Mouse (Mus musculus): ENCODE measurements at regions not wholly inside any gene's neighbourhood (a gene's known extent, or its start where the extent isn't known, plus 50 kb on each side); places are given as distances from the start of the nearest gene placed in this dataset.

GRCm38 (mm10) chr6:31938216-31938814 lies 111.7 kb upstream of the 1700012A03Rik start:
- no peak overlapping the region for H3K4me3 ChIP-seq
- no peaks in the 10 kb centered on the region for H3K27me3 ChIP-seq (ENCODE audit: control insufficient read depth, insufficient read depth, insufficient read length)
- no peaks in the 10 kb centered on the region for H3K36me3 ChIP-seq (ENCODE audit: control insufficient read depth, insufficient read depth)
- H3K79me2 ChIP-seq (ENCODE audit: control insufficient read depth, insufficient read depth): no peaks in the 10 kb centered on the region
- H3K4me2 ChIP-seq (ENCODE audit: low read depth): peak overlapping the region; percentile 37
- H3ac ChIP-seq (ENCODE audit: control insufficient read depth, insufficient read length): no peak overlapping the region
- TF ChIP-seq USF1 (IDR thresholded peaks at IDR 0.05; ENCODE audit: low read depth) (no peak), TCF3 (IDR thresholded peaks at IDR 0.05; ENCODE audit: insufficient read length, low read depth) (no peak), REST (IDR thresholded peaks at IDR 0.05; ENCODE audit: insufficient read depth, insufficient read length) (no peak), MYOD1 (IDR thresholded peaks at IDR 0.05; ENCODE audit: control insufficient read depth in 1 of 3, insufficient read length in 2 of 3, low read depth in 2 of 3) (no peak), SRF (IDR thresholded peaks at IDR 0.05; ENCODE audit: control insufficient read depth, insufficient read length, low read depth) (no peak), POLR2AphosphoS2 (IDR thresholded peaks at IDR 0.05; ENCODE audit: insufficient read length, low read depth) (no peak), TCF12 (IDR thresholded peaks at IDR 0.05; ENCODE audit: insufficient read depth, poor library complexity, severe bottlenecking) (no peak), POLR2A (IDR thresholded peaks at IDR 0.05; ENCODE audit: insufficient read length, low read depth) (no peak)

DNA sequence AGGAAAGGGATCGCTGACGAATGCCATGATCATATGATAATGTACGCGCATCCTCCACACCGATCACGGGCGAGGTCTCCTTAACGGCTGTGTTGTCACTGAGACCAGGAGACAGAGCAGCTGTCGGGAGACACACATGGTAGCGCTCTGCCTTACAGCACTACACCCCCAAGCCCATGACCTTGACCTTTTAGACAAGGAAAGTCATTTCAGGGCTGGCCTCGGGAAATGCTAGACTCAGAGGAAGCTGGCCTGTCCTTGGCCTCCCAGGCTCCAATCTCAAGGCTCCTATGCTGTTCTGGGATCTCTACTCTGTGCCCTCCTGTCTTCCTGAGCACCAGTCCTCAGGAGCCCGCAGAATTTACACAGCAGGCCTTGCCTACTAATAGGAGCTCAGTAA lies 112.9 kb upstream of the 1700012A03Rik start:
- Histone ChIP-seq H3K36me3 (ENCODE audit: control insufficient read depth, insufficient read depth) (no peaks in the 10 kb centered on the region), H3ac (ENCODE audit: control insufficient read depth, insufficient read length) (no peak overlapping the region), H3K4me2 (ENCODE audit: low read depth) (no peak overlapping the region), H3K27me3 (ENCODE audit: control insufficient read depth, insufficient read depth, insufficient read length) (no peaks in the 10 kb centered on the region), H3K4me3 (no peak overlapping the region), H3K79me2 (ENCODE audit: control insufficient read depth, insufficient read depth) (no peaks in the 10 kb centered on the region)
- TF ChIP-seq TCF3 (IDR thresholded peaks at IDR 0.05; ENCODE audit: insufficient read length, low read depth): no peak

GRCm38 (mm10) chr6:31934826-31935225 lies 115.2 kb upstream of the 1700012A03Rik start:
- Histone ChIP-seq H3K4me2 (ENCODE audit: low read depth) (no peak overlapping the region), H3K36me3 (ENCODE audit: control insufficient read depth, insufficient read depth) (no peaks in the 10 kb centered on the region), H3K79me2 (ENCODE audit: control insufficient read depth, insufficient read depth) (no peaks in the 10 kb centered on the region), H3K4me3 (no peak overlapping the region), H3ac (ENCODE audit: control insufficient read depth, insufficient read length) (no peak overlapping the region), H3K27me3 (ENCODE audit: control insufficient read depth, insufficient read depth, insufficient read length) (no peaks in the 10 kb centered on the region)
- TF ChIP-seq MYOG (IDR thresholded peaks at IDR 0.05; ENCODE audit: control insufficient read depth in 1 of 3, insufficient read depth in 1 of 3, insufficient read length in 2 of 3, low read depth in 2 of 3) (no peak), REST (IDR thresholded peaks at IDR 0.05; ENCODE audit: insufficient read depth, insufficient read length) (no peak), MAX (IDR thresholded peaks at IDR 0.05; ENCODE audit: low read depth) (no peak), SRF (IDR thresholded peaks at IDR 0.05; ENCODE audit: control insufficient read depth, insufficient read length, low read depth) (no peak), POLR2AphosphoS2 (IDR thresholded peaks at IDR 0.05; ENCODE audit: insufficient read length, low read depth) (no peak), TCF12 (IDR thresholded peaks at IDR 0.05; ENCODE audit: insufficient read depth, poor library complexity, severe bottlenecking) (no peak), POLR2A (IDR thresholded peaks at IDR 0.05; ENCODE audit: insufficient read length, low read depth) (no peak), TCF3 (IDR thresholded peaks at IDR 0.05; ENCODE audit: insufficient read length, low read depth) (no peak), MYOD1 (IDR thresholded peaks at IDR 0.05; ENCODE audit: control insufficient read depth in 1 of 3, insufficient read length in 2 of 3, low read depth in 2 of 3) (no peak), CEBPB (IDR thresholded peaks at IDR 0.05; ENCODE audit: insufficient read depth, poor library complexity, severe bottlenecking) (no peak), USF1 (IDR thresholded peaks at IDR 0.05; ENCODE audit: low read depth) (no peak), E2F4 (IDR thresholded peaks at IDR 0.05; ENCODE audit: insufficient read depth) (no peak)

GRCm38 (mm10) chr6:31933956-31934355 lies 116.1 kb upstream of the 1700012A03Rik start:
- Histone ChIP-seq H3ac (ENCODE audit: control insufficient read depth, insufficient read length) (no peak overlapping the region), H3K36me3 (ENCODE audit: control insufficient read depth, insufficient read depth) (no peaks in the 10 kb centered on the region), H3K79me2 (ENCODE audit: control insufficient read depth, insufficient read depth) (no peaks in the 10 kb centered on the region), H3K4me2 (ENCODE audit: low read depth) (no peak overlapping the region), H3K4me3 (no peak overlapping the region), H3K27me3 (ENCODE audit: control insufficient read depth, insufficient read depth, insufficient read length) (no peaks in the 10 kb centered on the region)
- TF ChIP-seq USF1 (IDR thresholded peaks at IDR 0.05; ENCODE audit: low read depth): no peak
- TF ChIP-seq REST (IDR thresholded peaks at IDR 0.05; ENCODE audit: insufficient read depth, insufficient read length): no peak
- no peak for TF ChIP-seq POLR2AphosphoS2 (IDR thresholded peaks at IDR 0.05; ENCODE audit: insufficient read length, low read depth)

DNA sequence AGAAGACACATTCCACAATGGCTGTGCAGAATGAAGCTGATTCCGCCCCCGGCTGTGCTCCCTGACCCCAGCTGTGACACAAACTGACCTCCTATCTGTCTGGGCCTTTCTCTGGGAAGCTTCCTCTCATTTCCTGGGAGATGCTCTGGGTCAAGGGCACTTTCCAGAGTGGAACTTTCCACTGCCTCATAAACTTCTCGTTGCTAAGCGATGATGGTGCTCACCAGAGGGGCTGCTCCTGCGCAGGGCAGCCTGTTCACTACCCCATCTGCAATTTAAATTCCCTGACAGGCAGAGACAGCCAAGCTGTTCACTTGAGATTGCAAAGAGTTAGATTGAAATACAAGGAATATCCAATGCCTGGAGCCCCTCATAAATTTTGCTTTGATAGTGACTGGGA lies 116.7 kb upstream of the 1700012A03Rik start:
- H3K4me3 ChIP-seq: no peak overlapping the region
- no peaks in the 10 kb centered on the region for H3K79me2 ChIP-seq (ENCODE audit: control insufficient read depth, insufficient read depth)
- H3K36me3 ChIP-seq (ENCODE audit: control insufficient read depth, insufficient read depth): no peaks in the 10 kb centered on the region
- H3K27me3 ChIP-seq (ENCODE audit: control insufficient read depth, insufficient read depth, insufficient read length): no peaks in the 10 kb centered on the region
- no peak overlapping the region for H3K4me2 ChIP-seq (ENCODE audit: low read depth)
- TF ChIP-seq USF1 (IDR thresholded peaks at IDR 0.05; ENCODE audit: low read depth) (no peak), CEBPB (IDR thresholded peaks at IDR 0.05; ENCODE audit: insufficient read depth, poor library complexity, severe bottlenecking) (no peak), TCF12 (IDR thresholded peaks at IDR 0.05; ENCODE audit: insufficient read depth, poor library complexity, severe bottlenecking) (no peak), POLR2A (IDR thresholded peaks at IDR 0.05; ENCODE audit: insufficient read length, low read depth) (no peak), MYOD1 (IDR thresholded peaks at IDR 0.05; ENCODE audit: control insufficient read depth in 1 of 3, insufficient read length in 2 of 3, low read depth in 2 of 3) (no peak), E2F4 (IDR thresholded peaks at IDR 0.05; ENCODE audit: insufficient read depth) (no peak), TCF3 (IDR thresholded peaks at IDR 0.05; ENCODE audit: insufficient read length, low read depth) (no peak)
- H3ac ChIP-seq (ENCODE audit: control insufficient read depth, insufficient read length): no peak overlapping the region

All from myocyte (in vitro differentiated cells).